Mouse (Mus musculus): ENCODE results near the gene Zdhhc18.

Zdhhc18 gene

DNA sequence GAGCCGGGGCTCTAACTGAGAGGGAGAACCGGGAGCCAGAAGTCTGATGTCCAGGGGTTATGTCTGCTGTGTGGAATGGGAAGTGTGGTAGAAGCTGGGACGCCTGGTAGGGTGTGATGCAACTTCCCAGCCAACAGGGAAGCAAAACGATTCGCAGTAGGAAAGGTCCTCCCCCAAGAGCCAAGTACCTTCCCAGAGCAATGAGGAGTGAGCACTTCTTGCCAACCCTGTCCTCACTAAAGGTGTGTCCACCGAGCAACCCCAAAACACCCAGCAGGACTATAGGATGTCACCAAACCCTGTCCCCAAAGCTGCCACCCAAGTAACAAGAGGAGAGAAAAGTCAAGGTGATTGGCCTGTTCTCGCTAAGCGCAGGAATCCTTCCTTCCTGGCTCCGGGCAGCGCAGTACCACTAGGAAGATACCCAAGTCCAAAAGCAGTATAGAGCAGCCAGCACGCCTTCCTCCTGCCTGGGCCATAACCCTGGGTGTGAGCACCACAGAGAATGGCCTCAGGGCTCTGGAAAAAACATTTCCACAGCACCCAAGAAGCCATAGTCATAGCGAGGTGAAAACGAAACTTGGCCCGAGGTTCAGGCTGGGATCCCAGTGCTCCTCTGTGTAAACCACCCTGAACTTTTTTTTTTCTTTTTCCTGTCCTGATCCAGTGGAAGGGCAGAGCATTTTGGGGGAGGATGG is 18.7 kb downstream of the Zdhhc18 start:
- peak; percentile 48 to 69 for DNase-seq (ENCODE audit: low spot score in 2 of 2)

DNA sequence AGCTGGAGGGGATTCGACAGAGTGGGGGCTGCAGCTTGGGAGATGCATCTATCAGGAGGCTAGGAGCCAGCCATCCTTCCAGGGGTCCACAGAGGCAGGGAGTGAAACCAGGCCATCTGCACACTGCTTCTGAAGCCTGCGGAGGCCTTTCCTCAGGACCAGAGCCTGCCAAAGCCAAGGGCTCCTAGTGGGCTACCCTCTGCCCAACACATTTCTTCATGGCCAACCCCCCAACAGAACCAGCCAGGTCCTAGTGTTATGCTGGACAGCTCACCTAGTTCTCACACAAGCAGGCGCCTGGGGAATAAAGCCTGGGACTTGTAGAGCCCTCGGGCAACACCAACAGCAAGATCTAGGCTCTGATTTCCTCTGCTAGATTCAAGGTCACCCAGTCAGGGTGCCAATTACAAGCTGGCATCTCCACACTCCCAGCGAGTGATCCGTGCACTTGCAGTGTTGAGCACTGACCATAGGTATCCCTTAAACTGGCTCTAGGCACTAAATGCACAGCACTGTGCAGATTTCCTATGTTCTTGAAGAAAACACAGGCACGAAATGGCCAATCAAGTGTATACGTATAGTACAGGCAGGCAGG is 19.5 kb downstream of the Zdhhc18 start:
- no peak for DNase-seq (ENCODE audit: low spot score in 2 of 2)

DNA sequence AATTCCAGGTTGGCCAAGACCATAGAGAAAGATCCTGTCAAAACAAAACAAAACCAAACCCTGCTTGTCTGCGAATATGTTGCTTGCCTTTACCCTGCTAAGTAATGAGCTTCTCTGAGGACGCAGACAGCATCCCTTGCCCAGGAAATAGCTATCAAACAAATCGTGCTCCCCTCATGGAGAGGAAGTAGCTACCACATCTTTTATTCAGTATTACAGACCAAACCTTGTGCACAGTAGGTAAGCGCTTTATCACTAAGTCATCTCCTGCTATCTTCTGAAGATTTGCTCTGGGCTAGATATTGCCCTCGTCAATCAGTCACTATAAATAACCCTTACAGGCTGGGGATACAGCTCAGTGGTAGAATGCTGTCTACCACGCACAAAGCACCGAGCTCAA is 20.8 kb downstream of the Zdhhc18 start:
- DNase-seq (ENCODE audit: low spot score in 2 of 2), result no peak

DNA sequence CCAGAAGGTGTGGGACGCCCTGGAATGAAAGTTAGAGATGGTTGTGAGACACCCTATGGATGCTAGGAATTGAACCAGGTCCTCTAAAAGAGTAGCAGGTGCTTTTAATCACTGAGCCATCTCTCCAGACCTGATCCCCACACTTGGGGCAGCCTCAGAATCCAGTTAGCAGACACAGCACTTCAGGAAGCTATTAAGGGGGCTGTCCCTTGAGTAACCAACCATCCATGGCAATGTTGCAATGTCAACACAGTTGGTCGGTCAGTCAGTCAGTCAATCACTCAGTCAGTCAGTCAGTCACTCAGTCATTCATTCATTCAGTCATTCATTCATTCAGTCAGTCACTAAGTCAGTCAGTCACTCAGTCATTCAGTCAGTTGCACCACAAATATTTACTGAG is 21.4 kb downstream of the Zdhhc18 start:
- DNase-seq (ENCODE audit: low spot score in 2 of 2), result no peak

DNA sequence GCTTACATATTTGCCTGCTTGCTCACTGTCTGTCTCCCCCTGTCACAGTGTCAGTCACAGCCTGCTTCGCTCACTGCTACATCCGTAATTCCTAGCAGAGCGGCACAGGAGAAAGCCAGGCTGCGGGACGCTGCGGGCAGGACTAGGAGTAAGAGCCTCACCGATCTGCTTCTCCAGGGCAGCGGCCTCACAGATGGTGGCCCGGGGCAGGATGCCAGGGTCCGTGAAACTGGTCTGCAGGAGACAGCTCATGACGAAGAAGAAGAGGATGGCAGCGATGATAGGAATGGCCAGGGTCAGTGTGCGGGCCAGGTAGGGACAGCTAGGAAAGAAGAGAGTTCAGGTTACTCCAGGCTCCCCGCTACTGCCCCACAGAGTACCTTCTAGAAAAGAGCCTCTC is 22.9 kb downstream of the Zdhhc18 start:
- DNase-seq (ENCODE audit: low spot score in 2 of 2), result no peak

DNA sequence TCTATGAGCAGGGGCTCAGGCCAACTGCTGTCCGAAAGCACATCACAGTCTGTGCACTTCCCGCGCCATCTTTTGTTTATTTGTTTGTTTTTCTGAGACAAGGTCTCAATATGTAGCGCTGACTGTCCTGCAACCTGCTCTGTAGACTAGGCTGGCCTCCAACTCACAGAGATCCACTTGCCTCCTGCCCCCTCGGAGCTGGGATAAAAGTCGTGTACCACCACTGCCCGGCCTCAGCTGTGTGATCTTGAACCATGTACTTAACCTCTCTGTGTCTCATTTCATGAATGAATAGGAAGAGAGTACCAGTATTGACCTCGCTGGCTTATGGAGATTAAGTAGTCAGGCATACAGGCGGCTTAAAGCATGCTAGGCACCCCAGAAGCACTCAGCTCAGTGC is 23.3 kb downstream of the Zdhhc18 start:
- DNase-seq (ENCODE audit: low spot score in 2 of 2), result no peak

DNA sequence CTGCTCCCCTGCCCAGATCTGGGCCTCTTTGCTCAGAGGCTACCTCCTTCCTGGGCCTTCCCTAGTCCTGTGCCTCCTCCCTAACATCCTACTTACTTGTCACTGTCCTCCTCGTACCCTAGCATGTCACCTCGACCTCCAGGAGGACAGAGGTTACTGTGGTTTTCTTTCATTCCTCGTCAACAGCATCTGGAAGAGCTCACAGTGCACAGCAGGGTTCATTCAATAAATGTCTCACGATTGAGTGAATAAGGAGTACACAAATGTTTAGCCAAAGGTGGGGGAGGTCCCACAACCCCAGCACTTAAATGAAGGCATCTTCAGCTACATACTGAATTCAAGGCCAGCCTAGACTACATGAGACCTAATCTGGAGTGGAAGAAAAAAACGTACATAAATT is 23.7 kb downstream of the Zdhhc18 start:
- no peak for DNase-seq (ENCODE audit: low spot score in 2 of 2)

DNA sequence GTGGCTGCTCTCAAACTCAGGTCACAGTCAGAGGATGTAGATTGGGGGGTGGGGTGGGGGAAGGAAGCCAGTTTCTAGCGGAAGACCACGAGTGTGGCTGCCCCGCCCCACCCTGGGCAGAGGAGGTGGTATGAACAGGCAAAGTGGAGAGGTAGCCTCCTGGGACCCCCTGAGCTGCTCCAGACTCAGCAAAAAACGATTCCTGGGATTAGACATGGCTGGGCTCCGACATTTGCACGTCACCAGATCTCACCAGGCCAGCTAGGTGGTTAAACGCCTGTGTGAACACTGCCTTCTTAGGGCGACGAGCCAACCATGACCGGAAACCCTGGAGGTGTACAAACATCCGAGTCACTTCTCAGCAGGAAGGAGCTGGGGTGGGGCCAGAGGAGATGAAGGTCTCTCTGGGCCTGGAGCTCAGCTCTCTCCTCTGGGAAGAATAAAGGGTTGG is 24.3 kb downstream of the Zdhhc18 start:
- DNase-seq (ENCODE audit: low spot score in 2 of 2), result peak; percentile 75 to 81

DNA sequence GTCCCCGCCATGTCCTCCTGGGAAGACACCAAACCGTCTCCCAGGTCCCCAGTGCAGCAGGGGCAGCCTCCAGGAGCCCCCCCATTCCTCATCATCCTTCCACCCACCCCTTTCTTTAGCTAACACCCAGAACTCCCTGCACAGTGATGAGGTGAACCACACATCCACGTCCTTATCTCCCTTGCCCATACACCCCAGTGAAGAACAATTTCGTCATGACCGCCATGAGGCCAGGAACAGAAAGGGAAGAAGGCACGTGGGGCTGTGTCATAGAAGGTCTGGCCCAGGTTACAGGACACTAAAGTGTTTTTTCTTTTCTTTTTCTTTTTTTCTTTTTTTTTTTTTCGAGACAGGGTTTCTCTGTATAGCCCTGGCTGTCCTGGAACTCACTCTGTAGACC is 25.1 kb downstream of the Zdhhc18 start:
- no peak for DNase-seq (ENCODE audit: low spot score in 2 of 2)

DNA sequence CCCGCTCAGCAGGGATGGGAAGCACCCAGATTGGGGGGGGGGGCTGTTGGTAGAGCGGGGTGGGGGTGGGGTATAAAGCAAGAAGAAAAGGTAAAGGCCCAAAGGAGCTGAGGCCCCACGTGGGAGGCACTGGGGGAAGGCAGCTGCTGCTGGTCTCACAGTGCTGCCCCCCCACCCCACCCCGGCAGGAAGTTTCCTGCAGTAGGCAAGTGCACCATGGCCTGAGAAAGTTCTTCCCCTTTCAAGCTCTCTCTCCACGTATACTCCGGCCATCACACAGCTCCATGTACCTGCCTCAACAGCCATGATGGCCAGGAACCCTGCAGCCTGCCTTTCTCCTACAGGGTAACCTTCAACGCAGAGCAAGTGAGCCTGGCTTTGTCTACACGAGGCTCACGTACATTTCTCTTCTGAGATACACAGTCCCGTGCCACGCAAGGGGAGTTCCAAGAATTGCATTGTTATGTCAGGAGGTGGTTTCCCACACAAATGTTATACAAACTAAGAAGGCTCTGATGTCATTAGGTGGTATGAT is 27.7 kb downstream of the Zdhhc18 start:
- no peak for DNase-seq (ENCODE audit: low spot score in 2 of 2)

DNA sequence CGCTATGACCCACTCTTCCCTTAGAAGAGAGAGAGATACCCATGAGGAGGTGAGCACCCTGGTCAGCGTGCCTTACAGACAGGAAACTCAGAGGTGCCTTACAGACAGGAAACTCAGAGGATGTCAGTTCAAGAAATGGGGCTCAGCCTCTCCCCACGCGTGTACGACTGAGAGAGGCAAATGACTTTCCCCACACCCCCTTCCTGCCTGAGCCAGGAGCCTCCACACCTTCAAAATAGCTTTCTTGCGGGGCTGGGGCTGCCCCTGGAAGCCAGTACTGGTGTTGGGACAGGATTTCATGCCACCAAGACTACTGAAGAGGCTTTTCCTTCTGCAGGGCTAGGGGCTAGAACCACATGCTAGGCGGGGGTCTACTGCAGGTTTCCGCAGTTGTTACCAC is 29.3 kb downstream of the Zdhhc18 start:
- DNase-seq (ENCODE audit: low spot score in 2 of 2), result no peak

DNA sequence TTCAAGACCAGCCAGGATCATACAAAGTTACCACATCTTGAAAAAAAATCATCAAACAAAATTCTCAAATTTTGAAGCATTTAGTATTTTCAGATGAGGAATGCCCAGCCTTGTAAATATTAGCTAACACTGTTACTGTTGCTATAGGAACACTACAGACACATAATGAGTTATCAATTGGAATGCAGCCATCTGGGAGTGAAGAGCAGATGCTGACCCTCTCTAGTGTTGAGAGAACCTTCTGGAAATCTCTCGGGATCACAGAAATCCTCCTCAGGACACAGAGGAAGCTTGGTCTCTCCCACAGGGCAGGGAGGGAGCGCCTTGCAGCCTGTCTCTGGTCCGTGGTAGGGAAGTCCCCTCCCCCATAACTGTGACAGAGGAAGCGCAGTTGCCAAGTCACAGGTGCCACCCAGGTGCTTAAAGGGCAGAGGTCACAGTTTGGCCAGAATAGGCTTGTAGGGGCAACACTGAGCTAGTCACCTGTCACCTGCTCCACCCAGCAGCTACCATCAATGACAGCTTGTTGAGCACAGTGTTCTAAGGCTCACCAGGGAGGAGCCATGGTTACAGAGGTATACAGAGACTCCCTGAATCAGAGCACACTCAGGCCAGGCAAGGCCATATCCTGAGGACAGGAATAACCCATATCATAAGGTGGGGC is 30.3 kb downstream of the Zdhhc18 start:
- DNase-seq (ENCODE audit: low spot score in 2 of 2), result no peak

DNA sequence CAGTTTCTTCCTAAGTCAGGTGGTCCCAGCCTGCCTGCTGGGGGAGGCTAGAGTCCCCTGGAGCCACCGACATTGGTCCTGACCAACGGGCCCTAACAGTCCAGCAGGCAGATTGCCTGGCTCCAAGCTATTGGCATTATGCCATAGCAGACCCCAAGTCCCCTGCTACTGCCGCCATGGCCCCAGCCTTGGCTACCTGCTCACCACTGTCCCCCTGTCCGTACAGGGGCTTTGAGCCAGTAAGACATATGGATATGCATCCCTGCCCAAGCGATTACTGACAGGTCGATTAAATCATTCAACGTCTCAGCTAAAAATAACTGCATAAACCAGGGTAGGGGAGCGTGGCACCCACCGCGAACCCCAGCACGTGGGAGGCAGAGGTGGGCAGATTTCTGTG is 32.0 kb downstream of the Zdhhc18 start:
- DNase-seq (ENCODE audit: low spot score in 2 of 2), result no peak

DNA sequence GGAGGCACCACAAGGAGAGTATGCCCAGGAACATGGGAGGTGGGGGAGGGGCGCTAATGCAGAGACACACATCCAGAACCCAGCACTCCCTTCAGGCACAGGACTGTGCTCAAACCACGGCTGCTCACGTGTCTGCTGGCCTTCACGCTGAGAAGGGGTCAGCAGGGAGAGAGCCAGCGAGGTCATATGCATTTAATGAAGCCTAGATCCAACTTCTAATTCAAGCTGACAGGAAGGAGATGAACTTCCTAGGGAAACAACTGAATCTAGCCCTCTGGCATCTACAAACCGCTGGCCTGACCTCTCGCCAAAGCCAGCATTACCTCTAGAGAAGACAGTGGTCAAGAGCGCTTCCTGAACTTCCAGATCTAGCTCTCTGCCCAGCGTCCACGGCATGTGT is 34.5 kb downstream of the Zdhhc18 start:
- DNase-seq (ENCODE audit: low spot score in 2 of 2), result no peak

DNA sequence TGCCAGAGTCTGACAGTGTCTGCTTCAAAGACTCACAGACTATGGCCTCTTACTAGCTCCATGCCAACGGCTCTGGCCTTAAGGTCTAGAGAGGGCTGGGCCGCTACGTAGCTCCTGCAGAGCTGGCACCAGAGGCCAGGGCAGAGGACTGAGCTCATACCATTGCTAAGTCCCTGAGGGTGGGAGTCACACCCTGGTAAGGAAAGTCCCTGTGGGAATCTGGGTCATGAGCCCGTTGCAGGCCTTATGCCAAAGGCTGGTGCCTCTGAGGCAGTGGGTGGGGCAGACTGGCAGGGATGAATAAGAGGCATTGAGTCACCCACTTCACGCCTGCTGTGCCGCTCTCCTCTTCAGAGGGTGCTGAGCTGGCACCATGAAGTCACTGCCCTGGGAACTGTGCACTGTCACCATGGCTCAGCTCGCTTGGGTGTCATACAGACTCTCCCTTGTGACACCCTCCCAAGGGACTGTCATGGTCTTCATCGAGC is 35.6 kb downstream of the Zdhhc18 start:
- DNase-seq (ENCODE audit: low spot score in 2 of 2), result peak in 1 of 2 experiments; percentile 35

DNA sequence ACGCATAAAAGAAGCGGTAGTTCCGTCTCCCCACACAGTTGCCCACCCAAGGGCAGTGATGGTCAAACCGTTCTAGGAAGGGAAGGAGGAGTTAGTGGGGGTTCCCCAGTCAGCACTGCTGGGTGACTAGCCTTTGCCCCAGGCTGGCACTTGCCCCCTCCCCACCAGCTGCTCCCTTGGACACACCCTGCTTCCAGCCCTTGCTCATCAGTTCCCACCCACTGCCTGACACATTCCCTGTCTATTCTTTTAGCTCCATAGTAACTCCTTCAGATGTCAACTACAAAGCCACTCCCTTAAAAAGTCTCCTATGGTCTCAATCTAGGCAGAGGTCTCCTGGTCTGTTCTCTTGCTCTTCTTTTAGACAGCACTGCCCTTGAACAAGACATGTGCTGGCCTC is 36.1 kb downstream of the Zdhhc18 start:
- DNase-seq (ENCODE audit: low spot score in 2 of 2), result no peak

DNA sequence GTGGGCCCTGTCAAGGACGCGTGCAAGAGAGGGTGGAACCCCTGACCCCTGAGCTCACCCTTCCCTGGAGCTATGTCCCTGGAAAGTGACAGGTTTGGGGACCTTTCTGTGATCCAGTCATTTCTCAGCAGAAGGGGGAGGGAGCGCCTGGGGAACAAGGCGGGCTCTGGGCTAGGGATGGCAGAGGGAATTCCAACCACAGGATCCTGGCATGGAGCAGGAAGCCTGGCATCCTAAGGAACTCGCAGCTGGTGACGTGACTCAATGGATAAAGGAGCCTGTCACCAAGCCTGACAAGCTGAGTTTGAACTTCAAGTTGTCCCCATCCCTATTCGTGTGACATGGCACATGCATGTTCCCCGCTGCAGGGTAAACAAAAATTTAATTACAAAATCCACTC is 36.9 kb downstream of the Zdhhc18 start:
- no peak for DNase-seq (ENCODE audit: low spot score in 2 of 2)

DNA sequence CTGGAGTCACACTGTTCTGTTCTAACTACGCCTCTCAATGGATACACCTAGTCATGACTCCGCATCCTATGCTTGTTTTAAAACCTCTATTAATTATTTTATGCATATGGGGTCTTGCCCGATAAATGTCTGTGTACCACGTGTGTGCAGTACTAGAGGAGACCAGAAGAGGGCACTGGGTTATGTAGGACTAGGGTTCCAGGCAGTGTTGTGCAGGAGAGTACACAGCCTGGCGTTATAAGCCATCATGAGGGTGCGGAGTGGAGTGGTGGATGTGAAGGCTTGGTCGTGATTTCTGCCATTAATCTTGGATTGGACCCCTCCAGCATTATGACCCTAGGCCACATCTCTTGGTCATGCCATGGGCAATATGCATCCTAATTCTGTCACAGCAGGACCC is 37.5 kb downstream of the Zdhhc18 start:
- DNase-seq (ENCODE audit: low spot score in 2 of 2), result no peak

DNA sequence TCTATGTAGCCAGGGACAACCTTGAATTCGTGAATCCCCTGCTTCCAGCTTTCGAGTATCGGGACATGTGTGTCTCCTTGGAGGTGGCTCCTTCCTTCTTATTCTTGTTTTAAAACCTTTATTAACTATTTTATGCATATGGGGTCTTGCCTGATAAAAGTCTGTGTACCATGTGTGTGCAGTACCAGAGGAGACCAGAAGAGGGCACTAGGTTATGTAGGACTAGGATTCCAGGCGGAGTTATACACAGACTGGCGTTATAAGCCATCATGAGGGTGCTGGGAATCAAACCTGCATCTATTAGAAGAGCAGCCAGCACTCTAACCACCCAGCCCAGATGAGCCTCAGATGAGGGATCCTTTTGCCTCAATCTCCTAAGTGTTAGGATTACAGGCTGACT is 38.1 kb downstream of the Zdhhc18 start:
- DNase-seq (ENCODE audit: low spot score in 2 of 2), result no peak

DNA sequence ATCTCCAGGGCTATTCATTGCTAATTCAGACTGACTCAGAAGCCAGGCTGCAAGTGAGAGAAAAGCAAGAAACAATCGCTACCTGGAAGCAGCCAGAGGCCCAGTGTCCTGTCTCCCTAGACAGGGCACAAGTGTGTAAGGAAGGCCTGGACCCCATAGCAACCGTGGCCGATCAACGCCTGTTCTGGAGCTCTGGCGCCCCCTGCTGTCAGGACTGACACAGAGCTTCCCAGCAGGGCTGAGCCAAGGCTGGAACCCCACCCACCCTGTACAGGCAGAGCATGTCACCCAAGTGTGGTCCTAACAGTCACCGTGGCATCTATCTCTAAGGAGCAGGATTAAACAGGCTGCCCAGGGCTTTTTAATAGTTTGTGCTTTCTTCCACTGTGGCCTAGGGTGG is 40.2 kb downstream of the Zdhhc18 start:
- DNase-seq (ENCODE audit: low spot score in 2 of 2), result peak; percentile 73 to 74

DNA sequence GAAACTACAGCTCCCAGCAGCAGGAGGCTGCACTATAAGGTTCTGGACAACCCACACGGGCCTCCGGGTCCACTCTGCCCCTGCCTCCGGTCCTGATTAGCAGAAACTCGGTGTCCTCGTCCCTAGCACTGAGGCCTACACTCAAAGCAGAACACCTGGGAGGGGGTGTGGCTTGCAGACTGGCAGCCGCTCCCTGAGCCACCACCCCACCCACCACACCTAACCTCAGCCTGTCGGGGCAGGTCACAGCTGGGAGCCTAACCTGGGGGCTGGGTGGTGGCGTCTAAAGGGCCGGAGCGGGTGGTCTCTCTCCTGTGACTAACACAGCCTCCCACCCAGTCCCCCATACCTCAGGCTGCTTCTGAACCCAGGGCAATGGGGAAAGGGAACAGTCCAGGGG is 42.7 kb downstream of the Zdhhc18 start:
- no peak for DNase-seq (ENCODE audit: low spot score in 2 of 2)

DNA sequence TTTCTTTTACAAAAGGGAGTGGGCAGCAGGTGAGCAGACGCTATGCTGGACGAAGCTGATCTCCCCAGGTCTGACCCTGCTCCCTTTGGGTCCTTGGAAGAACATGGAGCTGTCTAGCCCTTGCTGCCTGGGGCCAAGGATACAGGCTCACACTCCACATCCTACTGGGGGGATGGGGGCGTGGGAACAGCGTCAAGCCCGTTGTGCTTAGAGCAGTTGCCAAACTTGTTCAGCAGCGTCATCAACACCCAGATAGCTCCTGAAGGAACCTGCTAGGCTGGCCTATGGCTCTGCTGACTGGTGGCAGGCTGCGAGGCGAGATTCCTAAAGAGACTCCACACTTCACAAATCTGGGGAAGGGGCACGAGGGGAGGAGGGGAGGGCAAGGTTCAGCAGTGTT is 44.6 kb downstream of the Zdhhc18 start:
- DNase-seq (ENCODE audit: low spot score in 2 of 2), result no peak

DNA sequence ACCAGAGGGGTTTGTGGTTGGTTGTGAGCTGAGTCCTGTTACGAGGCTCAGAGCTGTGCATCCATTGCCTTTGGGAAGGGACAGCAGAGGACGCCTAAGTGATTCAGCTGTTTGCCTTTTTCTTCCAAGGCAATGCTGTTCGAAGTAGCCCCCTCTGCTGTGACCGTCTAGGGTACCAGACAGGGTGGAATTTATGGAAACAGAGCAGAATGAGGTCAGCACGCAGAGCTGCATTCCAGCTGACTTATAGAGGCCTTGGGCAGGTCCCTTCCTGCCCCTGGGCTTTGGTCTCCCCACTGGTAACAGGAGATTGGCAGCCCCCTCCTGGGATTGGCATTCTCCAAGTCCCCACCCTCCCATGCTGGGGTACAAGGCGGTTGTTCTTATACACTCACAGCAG is 45.1 kb downstream of the Zdhhc18 start:
- DNase-seq (ENCODE audit: low spot score in 2 of 2), result no peak
